In genomic region chr7:45122561-45123185, GRCm38 (mm10) we compare ENCODE assay signal across 7 mouse cellular contexts. TPM values are rescaled to one million over a fixed set of nuclear protein-coding genes. Genes with fewer than 3 reads are reported as not detected.
DNase-seq lines count a peak whose midpoint lies in the region; ATAC-seq and TF ChIP-seq lines count a peak whose summit lies in the region.

No protein-coding gene starts in this region.

- no peak for ATAC-seq in lung, postnatal 0 days
- no peak for ATAC-seq in forebrain, embryonic 12.5 days (ENCODE audit: low FRiP score)
- ATAC-seq in limb, embryonic 11.5 days (ENCODE audit: insufficient number of reproducible peaks, low FRiP score, low TSS enrichment, low read depth) = no peak
- ATAC-seq in megakaryocyte progenitor cell, adult 5-6 weeks (replicated peaks; ENCODE audit: poor library complexity) = no peak

- TF ChIP-seq EP300 in lung, postnatal 0 days (IDR thresholded peaks at IDR 0.05) = no peak

- H3K27ac ChIP-seq in lung, postnatal 0 days (ENCODE audit: low read length) = no peak overlapping the region
- 0 out of 2 replicates have a peak overlapping the region, but pooled peaks have one; percentile 32 for H3K27ac ChIP-seq in forebrain, embryonic 12.5 days
- H3K27ac ChIP-seq in limb, embryonic 11.5 days (replicated peaks; ENCODE audit: low read depth, low read length) = no peak overlapping the region
- no peak overlapping the region for H3K27ac ChIP-seq in small intestine, adult 2 months (ENCODE audit: insufficient read depth, low read depth, low read length)

- 0 out of 2 replicates have a peak overlapping the region, but pooled peaks have one; percentile 82 for H3K9ac ChIP-seq in lung, postnatal 0 days (replicated peaks; ENCODE audit: low read depth)
- peak overlapping the region; percentile 97 for H3K9ac ChIP-seq in forebrain, embryonic 12.5 days
- H3K9ac ChIP-seq in limb, embryonic 11.5 days (ENCODE audit: low read length) = peak overlapping the region; percentile 99

- peaks cover 26% of the 10 kb centered on the region; the same call in 1 of the 2 replicates for H3K36me3 ChIP-seq in lung, postnatal 0 days (ENCODE audit: insufficient read depth, low read length)
- H3K36me3 ChIP-seq in forebrain, embryonic 12.5 days (replicated peaks) = peaks cover 83% of the 10 kb centered on the region
- peaks cover 53% of the 10 kb centered on the region for H3K36me3 ChIP-seq in limb, embryonic 11.5 days (ENCODE audit: control insufficient read depth, insufficient read depth, low read length)
- peaks cover 49% of the 10 kb centered on the region for H3K36me3 ChIP-seq in small intestine, adult 2 months (ENCODE audit: control insufficient read depth, insufficient read depth, low read length)

- H3K4me2 ChIP-seq in lung, postnatal 0 days (replicated peaks; ENCODE audit: low read depth, low read length) = peak overlapping the region; percentile 73
- peak overlapping the region; percentile 94 for H3K4me2 ChIP-seq in forebrain, embryonic 12.5 days
- H3K4me2 ChIP-seq in limb, embryonic 11.5 days (ENCODE audit: low read depth, severe bottlenecking) = peak overlapping the region; percentile 86

- H3K9me3 ChIP-seq in lung, postnatal 0 days (ENCODE audit: low read length) = no peaks in the 10 kb centered on the region
- H3K9me3 ChIP-seq in forebrain, embryonic 12.5 days = no peaks in the 10 kb centered on the region
- no peaks in the 10 kb centered on the region for H3K9me3 ChIP-seq in limb, embryonic 11.5 days (ENCODE audit: control insufficient read depth, low read length)

- DNase-seq in lung, postnatal 0 days (ENCODE audit: low spot score) = no peak
- DNase-seq in lung, postnatal 10 days = no peak
- no peak for DNase-seq in limb, embryonic 11.5 days (ENCODE audit: low spot score)
- no peak for DNase-seq in lung, postnatal 14 days

- WGBS in lung, postnatal 0 days = 71% methylated on average over 15 of the region's 15 CpGs
- 85% methylated on average over 15 of the region's 15 CpGs for whole genome bisulfite sequencing in forebrain, embryonic 12.5 days
- 79% methylated on average over 15 of the region's 15 CpGs for WGBS in limb, embryonic 11.5 days
- WGBS in small intestine, adult 2 months = 61% methylated on average over 15 of the region's 15 CpGs

- TF ChIP-seq CTCF in lung, postnatal 0 days (IDR thresholded peaks at IDR 0.05) = no peak
- TF ChIP-seq CTCF in small intestine, adult 2 months (IDR thresholded peaks at IDR 0.05; ENCODE audit: extremely low read depth, insufficient read length, insufficient replicate concordance, low read depth, low read length) = no peak

- H3K4me3 ChIP-seq in lung, postnatal 0 days (ENCODE audit: low read depth, low read length) = no peak overlapping the region
- H3K4me3 ChIP-seq in forebrain, embryonic 12.5 days (replicated peaks) = peak overlapping the region; percentile 95
- peak overlapping the region; percentile 96 for H3K4me3 ChIP-seq in limb, embryonic 11.5 days (ENCODE audit: low read depth, low read length)
- peak overlapping the region; percentile 69 for H3K4me3 ChIP-seq in small intestine, adult 2 months (ENCODE audit: low read depth, low read length)

- peaks cover 9% of the 10 kb centered on the region; the same call in 1 of the 2 replicates for H3K4me1 ChIP-seq in lung, postnatal 0 days (ENCODE audit: insufficient read depth, low read depth, low read length)
- H3K4me1 ChIP-seq in forebrain, embryonic 12.5 days = peaks cover 46% of the 10 kb centered on the region
- peaks cover 33% of the 10 kb centered on the region for H3K4me1 ChIP-seq in limb, embryonic 11.5 days (ENCODE audit: control insufficient read depth, insufficient read depth, low read length)
- peaks cover 22% of the 10 kb centered on the region; the same call in 1 of the 2 replicates for H3K4me1 ChIP-seq in small intestine, adult 2 months (ENCODE audit: control insufficient read depth, insufficient read depth, insufficient read length, low read length)

- no peaks in the 10 kb centered on the region for H3K27me3 ChIP-seq in lung, postnatal 0 days (replicated peaks; ENCODE audit: insufficient read depth, low read length)
- no peaks in the 10 kb centered on the region for H3K27me3 ChIP-seq in forebrain, embryonic 12.5 days
- no peaks in the 10 kb centered on the region for H3K27me3 ChIP-seq in limb, embryonic 11.5 days (ENCODE audit: control insufficient read depth, insufficient read depth, low read length)
- no peaks in the 10 kb centered on the region for H3K27me3 ChIP-seq in small intestine, adult 2 months (ENCODE audit: control insufficient read depth, insufficient read depth, low read length)

- no peak for TF ChIP-seq POLR2A in small intestine, adult 2 months (IDR thresholded peaks at IDR 0.05; ENCODE audit: low read depth, low read length)

RNA-seq across cellular contexts. Expression of gene Rps11, which starts 1.6 kb away (rescaled TPM):
- polyA plus RNA-seq in lung, postnatal 0 days (2015; fragmentation: Nextera tagmentation; extraction: Ambion mirVana) = 972 and 1,016 TPM in 2 replicates
- 1,226 and 1,285 TPM in 2 replicates for polyA plus RNA-seq in forebrain, embryonic 12.5 days (2016; fragmentation: Nextera tagmentation; extraction: Ambion mirVana)
- polyA plus RNA-seq in limb, embryonic 11.5 days (2014; fragmentation: Nextera tagmentation; extraction: Ambion mirVana) = 1,759 and 1,785 TPM in 2 replicates
- polyA plus RNA-seq in small intestine, adult 2 months (2012; rRNA removed) = 159 and 207 TPM in 2 replicates
- 3,046 and 3,197 TPM in 2 replicates for total RNA-seq in megakaryocyte progenitor cell, adult 5-6 weeks (2015)
- total RNA-seq in megakaryocyte progenitor cell, adult 5-6 weeks (2017) = 1,081 and 1,541 TPM in 2 replicates

RNA-seq across cellular contexts. Expression of gene Rpl13a, which starts 5.9 kb away (rescaled TPM):
- 1,107 and 1,148 TPM in 2 replicates for polyA plus RNA-seq in lung, postnatal 0 days (2015; fragmentation: Nextera tagmentation; extraction: Ambion mirVana)
- 1,106 and 1,135 TPM in 2 replicates for polyA plus RNA-seq in forebrain, embryonic 12.5 days (2016; fragmentation: Nextera tagmentation; extraction: Ambion mirVana)
- 1,469 and 1,490 TPM in 2 replicates for polyA plus RNA-seq in limb, embryonic 11.5 days (2014; fragmentation: Nextera tagmentation; extraction: Ambion mirVana)
- polyA plus RNA-seq in small intestine, adult 2 months (2012; rRNA removed) = 1,193 and 1,266 TPM in 2 replicates
- 2,930 and 3,118 TPM in 2 replicates for total RNA-seq in megakaryocyte progenitor cell, adult 5-6 weeks (2015)
- 3,320 and 3,859 TPM in 2 replicates for total RNA-seq in megakaryocyte progenitor cell, adult 5-6 weeks (2017)

RNA-seq across cellular contexts. Expression of gene Gm45713, which starts 13.4 kb away (rescaled TPM):
- polyA plus RNA-seq in lung, postnatal 0 days (2015; fragmentation: Nextera tagmentation; extraction: Ambion mirVana) = 0.62 and 0.96 TPM in 2 replicates
- polyA plus RNA-seq in forebrain, embryonic 12.5 days (2016; fragmentation: Nextera tagmentation; extraction: Ambion mirVana) = 0.27 TPM in 1 of 2 replicates, not detected in the other
- polyA plus RNA-seq in limb, embryonic 11.5 days (2014; fragmentation: Nextera tagmentation; extraction: Ambion mirVana) = 0.45 TPM in 1 of 2 replicates, not detected in the other
- 1.5 TPM in 1 of 2 replicates, not detected in the other for polyA plus RNA-seq in small intestine, adult 2 months (2012; rRNA removed)
- total RNA-seq in megakaryocyte progenitor cell, adult 5-6 weeks (2015) = not detected in 2 replicates
- total RNA-seq in megakaryocyte progenitor cell, adult 5-6 weeks (2017) = 1.4 TPM in 1 of 2 replicates, not detected in the other

RNA-seq across cellular contexts. Expression of gene Flt3l, which starts 13.6 kb away (rescaled TPM):
- 5.1 and 6.1 TPM in 2 replicates for polyA plus RNA-seq in lung, postnatal 0 days (2015; fragmentation: Nextera tagmentation; extraction: Ambion mirVana)
- polyA plus RNA-seq in forebrain, embryonic 12.5 days (2016; fragmentation: Nextera tagmentation; extraction: Ambion mirVana) = 0.21 and 0.72 TPM in 2 replicates
- polyA plus RNA-seq in limb, embryonic 11.5 days (2014; fragmentation: Nextera tagmentation; extraction: Ambion mirVana) = 0.33 and 0.44 TPM in 2 replicates
- polyA plus RNA-seq in small intestine, adult 2 months (2012; rRNA removed) = 22.1 and 45.8 TPM in 2 replicates
- 8.2 and 8.5 TPM in 2 replicates for total RNA-seq in megakaryocyte progenitor cell, adult 5-6 weeks (2015)
- 4.7 and 7.0 TPM in 2 replicates for total RNA-seq in megakaryocyte progenitor cell, adult 5-6 weeks (2017)

RNA-seq across cellular contexts. Expression of gene Fcgrt, which starts 19.0 kb away (rescaled TPM):
- 138 and 143 TPM in 2 replicates for polyA plus RNA-seq in lung, postnatal 0 days (2015; fragmentation: Nextera tagmentation; extraction: Ambion mirVana)
- polyA plus RNA-seq in forebrain, embryonic 12.5 days (2016; fragmentation: Nextera tagmentation; extraction: Ambion mirVana) = 8.3 and 9.6 TPM in 2 replicates
- polyA plus RNA-seq in limb, embryonic 11.5 days (2014; fragmentation: Nextera tagmentation; extraction: Ambion mirVana) = 8.0 and 9.8 TPM in 2 replicates
- polyA plus RNA-seq in small intestine, adult 2 months (2012; rRNA removed) = 47.9 and 78.3 TPM in 2 replicates
- total RNA-seq in megakaryocyte progenitor cell, adult 5-6 weeks (2015) = 0.54 and 0.62 TPM in 2 replicates
- 3.9 TPM in 2 replicates for total RNA-seq in megakaryocyte progenitor cell, adult 5-6 weeks (2017)
